Mouse (Mus musculus): ENCODE data around the gene Astn1. TPM values are rescaled to one million over a fixed set of nuclear protein-coding genes. Genes with fewer than 3 reads are reported as not detected.

The Astn1 gene
- polyA plus RNA-seq, 2 experiments = 0.03 TPM

DNA sequence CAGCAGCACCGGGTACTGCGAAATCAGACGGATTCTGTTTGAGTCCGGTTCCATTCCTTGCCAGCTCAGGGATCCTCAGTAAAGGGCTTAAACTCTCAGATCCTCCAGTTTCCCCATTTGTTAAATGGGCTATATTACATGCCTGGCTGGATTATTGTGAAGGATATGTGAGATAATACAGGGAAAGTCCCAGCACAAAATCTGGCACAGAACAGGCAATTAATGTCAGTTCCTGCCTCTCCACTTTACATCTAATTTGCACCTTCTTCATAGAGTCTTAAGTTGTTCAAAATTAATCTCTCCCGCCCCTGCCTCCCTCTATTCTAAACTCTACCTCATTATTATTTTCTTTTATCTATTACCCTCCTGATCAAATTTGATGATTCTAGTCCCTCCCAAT lies 211.1 kb downstream of the Astn1 start:
- no peaks in the 10 kb centered on the region for H3K4me1 ChIP-seq (replicated peaks; ENCODE audit: control insufficient read depth in 2 of 2, insufficient read depth in 2 of 2, low read length in 1 of 2)
- no peak overlapping the region for H3K4me3 ChIP-seq (ENCODE audit: insufficient read depth in 1 of 2, low read depth in 2 of 2, low read length in 2 of 2)
- H3K9ac ChIP-seq (replicated peaks) = no peak overlapping the region
- no peak overlapping the region for H3K27ac ChIP-seq
- H3K9me3 ChIP-seq (ENCODE audit: control insufficient read depth, low read length) = no peaks in the 10 kb centered on the region
- 77% methylated on average over 5 of the region's 5 CpGs for WGBS (ENCODE audit: insufficient replicate concordance)
- no peak for DNase-seq (ENCODE audit: low read depth in 3 of 3, low spot score in 3 of 3)
- TF ChIP-seq CTCF (IDR thresholded peaks at IDR 0.05; ENCODE audit: low read depth) (no peak), EP300 (IDR thresholded peaks at IDR 0.05; ENCODE audit: low read depth) (no peak)
- H3K27me3 ChIP-seq (ENCODE audit: control insufficient read depth, insufficient read depth, low read length) = no peaks in the 10 kb centered on the region
- H3K4me2 ChIP-seq (ENCODE audit: low read depth) = no peak overlapping the region
- no peaks in the 10 kb centered on the region for H3K36me3 ChIP-seq (replicated peaks; ENCODE audit: control insufficient read depth, insufficient read depth, low read depth)
- no peak for ATAC-seq (ENCODE audit: insufficient read depth)

DNA sequence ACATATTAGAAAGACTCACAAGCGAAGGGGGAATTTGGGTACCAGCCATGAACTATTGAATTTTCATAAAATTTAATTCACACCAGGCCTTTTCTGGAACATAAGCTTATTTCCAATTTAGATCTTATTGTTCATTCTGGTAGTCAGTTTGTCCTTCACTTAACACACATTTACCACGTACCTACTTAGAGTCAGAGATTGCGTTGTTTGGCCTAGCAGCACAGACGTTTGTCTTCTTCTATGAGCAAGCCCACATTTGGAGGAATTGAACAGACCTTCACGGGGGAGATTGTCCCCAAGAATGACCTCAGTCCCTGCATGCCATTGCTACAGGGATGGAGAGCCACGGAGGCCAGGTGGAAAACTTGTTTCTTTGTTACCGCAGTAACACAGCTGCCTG lies 211.5 kb downstream of the Astn1 start:
- Histone ChIP-seq H3K27me3 (ENCODE audit: control insufficient read depth, insufficient read depth, low read length) (no peaks in the 10 kb centered on the region), H3K4me2 (ENCODE audit: low read depth) (no peak overlapping the region), H3K4me3 (ENCODE audit: insufficient read depth in 1 of 2, low read depth in 2 of 2, low read length in 2 of 2) (no peak overlapping the region), H3K9me3 (ENCODE audit: control insufficient read depth, low read length) (no peaks in the 10 kb centered on the region), H3K4me1 (replicated peaks; ENCODE audit: control insufficient read depth in 2 of 2, insufficient read depth in 2 of 2, low read length in 1 of 2) (no peaks in the 10 kb centered on the region), H3K36me3 (replicated peaks; ENCODE audit: control insufficient read depth, insufficient read depth, low read depth) (no peaks in the 10 kb centered on the region), H3K27ac (no peak overlapping the region), H3K9ac (replicated peaks) (no peak overlapping the region)
- DNase-seq (ENCODE audit: low read depth in 3 of 3, low spot score in 3 of 3) (no peak), ATAC-seq (ENCODE audit: insufficient read depth) (no peak)
- TF ChIP-seq CTCF (IDR thresholded peaks at IDR 0.05; ENCODE audit: low read depth) (no peak), EP300 (IDR thresholded peaks at IDR 0.05; ENCODE audit: low read depth) (no peak)
- 70% methylated on average over 7 of the region's 7 CpGs for WGBS (ENCODE audit: insufficient replicate concordance)

DNA sequence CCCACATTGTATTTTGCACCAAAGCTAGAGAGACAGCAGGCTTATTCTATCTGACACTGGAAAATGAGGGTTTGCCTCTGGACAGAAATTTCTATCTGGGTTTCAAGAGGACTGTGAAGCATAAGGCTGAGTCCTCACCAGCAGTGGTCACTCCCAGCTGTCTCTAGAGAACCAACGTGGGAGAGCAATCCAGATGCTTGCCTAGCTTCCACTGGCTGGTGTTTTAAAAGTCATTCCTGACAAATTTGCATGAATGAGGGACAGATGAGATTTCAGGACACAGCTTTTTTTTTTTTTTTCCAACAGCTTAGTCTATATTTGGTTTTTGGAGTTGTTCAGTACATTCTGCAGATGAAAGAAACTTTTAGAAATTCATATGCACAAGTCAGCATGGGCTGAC lies 213.9 kb downstream of the Astn1 start:
- no peak overlapping the region for H3K27ac ChIP-seq
- no peak overlapping the region for H3K9ac ChIP-seq (replicated peaks)
- no peak overlapping the region for H3K4me2 ChIP-seq (ENCODE audit: low read depth)
- H3K4me3 ChIP-seq (ENCODE audit: insufficient read depth in 1 of 2, low read depth in 2 of 2, low read length in 2 of 2) = no peak overlapping the region
- no peaks in the 10 kb centered on the region for H3K9me3 ChIP-seq (ENCODE audit: control insufficient read depth, low read length)
- no peaks in the 10 kb centered on the region for H3K27me3 ChIP-seq (ENCODE audit: control insufficient read depth, insufficient read depth, low read length)
- 45% methylated on average over 1 of the region's 1 CpGs for WGBS (ENCODE audit: insufficient replicate concordance)
- TF ChIP-seq EP300 (IDR thresholded peaks at IDR 0.05; ENCODE audit: low read depth) (no peak), CTCF (IDR thresholded peaks at IDR 0.05; ENCODE audit: low read depth) (no peak)
- H3K36me3 ChIP-seq (replicated peaks; ENCODE audit: control insufficient read depth, insufficient read depth, low read depth) = no peaks in the 10 kb centered on the region
- ATAC-seq (ENCODE audit: insufficient read depth) (no peak), DNase-seq (ENCODE audit: low read depth in 3 of 3, low spot score in 3 of 3) (no peak)
- H3K4me1 ChIP-seq (replicated peaks; ENCODE audit: control insufficient read depth in 2 of 2, insufficient read depth in 2 of 2, low read length in 1 of 2) = no peaks in the 10 kb centered on the region

DNA sequence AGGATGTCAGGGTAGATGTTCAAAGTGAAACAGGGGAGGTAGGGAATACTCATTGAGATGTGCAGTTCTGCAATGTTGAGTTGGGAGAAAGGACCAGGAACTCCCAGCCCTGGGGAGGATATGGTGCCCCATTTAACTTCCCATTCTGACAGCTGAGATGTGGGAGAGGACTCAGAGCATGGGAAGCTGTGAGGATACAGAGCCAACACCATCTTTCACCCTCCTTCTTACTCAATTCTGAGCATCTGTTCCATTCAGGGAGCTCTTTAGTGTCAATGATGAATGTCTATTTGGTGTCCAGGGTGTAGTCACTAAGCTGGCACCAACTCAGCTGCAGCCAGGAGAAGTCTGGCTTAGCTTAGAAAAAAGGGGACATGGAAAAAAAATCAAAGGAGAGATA lies 219.7 kb downstream of the Astn1 start:
- H3K36me3 ChIP-seq (replicated peaks; ENCODE audit: control insufficient read depth, insufficient read depth, low read depth) = no peaks in the 10 kb centered on the region
- no peak overlapping the region for H3K4me3 ChIP-seq (ENCODE audit: insufficient read depth in 1 of 2, low read depth in 2 of 2, low read length in 2 of 2)
- H3K9me3 ChIP-seq (ENCODE audit: control insufficient read depth, low read length) = no peaks in the 10 kb centered on the region
- no peak overlapping the region for H3K27ac ChIP-seq
- H3K4me1 ChIP-seq (replicated peaks; ENCODE audit: control insufficient read depth in 2 of 2, insufficient read depth in 2 of 2, low read length in 1 of 2) = no peaks in the 10 kb centered on the region
- no peak overlapping the region for H3K9ac ChIP-seq (replicated peaks)
- TF ChIP-seq CTCF (IDR thresholded peaks at IDR 0.05; ENCODE audit: low read depth) = no peak
- no peak for TF ChIP-seq EP300 (IDR thresholded peaks at IDR 0.05; ENCODE audit: low read depth)
- ATAC-seq (ENCODE audit: insufficient read depth) = no peak
- no peaks in the 10 kb centered on the region for H3K27me3 ChIP-seq (ENCODE audit: control insufficient read depth, insufficient read depth, low read length)
- H3K4me2 ChIP-seq (ENCODE audit: low read depth) = no peak overlapping the region
- DNase-seq (ENCODE audit: low read depth in 3 of 3, low spot score in 3 of 3) = no peak

DNA sequence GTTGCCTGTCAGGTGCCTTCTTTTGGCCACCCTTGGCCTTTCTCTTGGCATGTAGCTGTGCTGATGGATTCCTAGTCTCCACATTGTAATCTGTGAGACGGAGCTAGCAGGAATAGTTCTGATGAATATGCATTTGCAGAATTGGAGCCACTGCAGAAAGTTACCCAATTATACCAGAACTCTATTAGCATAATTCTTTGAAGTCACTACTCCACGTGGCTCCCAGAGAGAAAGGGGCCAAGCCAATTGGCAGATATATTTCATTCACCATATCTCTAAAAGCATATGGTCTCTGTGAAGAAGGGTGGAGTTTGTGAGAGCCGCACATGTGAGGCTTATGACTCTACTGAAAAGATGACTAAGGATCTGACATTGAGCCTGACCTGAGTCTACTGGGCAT lies 226.8 kb downstream of the Astn1 start:
- Histone ChIP-seq H3K4me3 (ENCODE audit: insufficient read depth in 1 of 2, low read depth in 2 of 2, low read length in 2 of 2) (no peak overlapping the region), H3K9ac (replicated peaks) (no peak overlapping the region), H3K9me3 (ENCODE audit: control insufficient read depth, low read length) (no peaks in the 10 kb centered on the region), H3K27ac (no peak overlapping the region), H3K4me1 (replicated peaks; ENCODE audit: control insufficient read depth in 2 of 2, insufficient read depth in 2 of 2, low read length in 1 of 2) (no peaks in the 10 kb centered on the region), H3K36me3 (replicated peaks; ENCODE audit: control insufficient read depth, insufficient read depth, low read depth) (no peaks in the 10 kb centered on the region), H3K4me2 (ENCODE audit: low read depth) (no peak overlapping the region), H3K27me3 (ENCODE audit: control insufficient read depth, insufficient read depth, low read length) (no peaks in the 10 kb centered on the region)
- DNase-seq (ENCODE audit: low read depth in 3 of 3, low spot score in 3 of 3) (no peak), ATAC-seq (ENCODE audit: insufficient read depth) (no peak)
- no peak for TF ChIP-seq CTCF (IDR thresholded peaks at IDR 0.05; ENCODE audit: low read depth)
- TF ChIP-seq EP300 (IDR thresholded peaks at IDR 0.05; ENCODE audit: low read depth) = no peak
- WGBS (ENCODE audit: insufficient replicate concordance) = 58% methylated on average over 3 of the region's 3 CpGs
